ENCODE assay signal across 18 mouse cellular contexts in the genomic region with DNA sequence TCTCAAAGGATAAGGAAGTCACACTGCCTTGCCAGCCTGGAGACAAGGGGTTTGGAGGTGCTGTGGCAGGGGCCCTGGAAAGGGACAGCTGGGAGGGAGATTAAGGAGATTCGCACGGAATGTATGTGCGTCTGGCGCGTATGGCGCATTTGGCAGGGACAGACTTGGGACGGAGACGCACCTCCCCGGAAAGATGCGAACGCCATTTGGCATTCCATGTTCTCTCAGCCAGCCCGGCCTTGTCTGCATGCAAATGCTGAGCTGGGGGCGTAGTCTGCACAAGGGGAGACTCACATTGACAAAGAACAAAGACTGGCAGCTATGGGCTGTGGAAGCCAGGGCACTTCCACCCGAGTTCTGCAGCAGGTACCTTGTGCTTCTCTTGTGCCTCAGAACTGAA.
DNase-seq lines count a peak whose midpoint lies in the region; ATAC-seq lines count a peak whose summit lies in the region.
"Had no signal": no experiment of that assay in that cellular context is flagged by ENCODE, and none has a peak within 500 bp of the region (broad histone marks: within the 10 kb centered on the region; RNA-seq: fewer than 3 reads in every experiment).

No protein-coding gene starts in this region.

- intact Hi-C loops in left cerebral cortex, postnatal 4 days (cut with DNase I) = no loop called here

- H3K9ac ChIP-seq in hindbrain, embryonic 12.5 days = no peak overlapping the region
- no peak overlapping the region for H3K9ac ChIP-seq in intestine, embryonic 15.5 days
- H3K9ac ChIP-seq: liver, embryonic 14.5 days had no signal

- DNase-seq in layer of hippocampus, adult 11-12 months (ENCODE audit: low spot score) = peak; percentile 49
- no peak for DNase-seq in layer of hippocampus, adult 9-10 months (ENCODE audit: low spot score)
- DNase-seq in ZHBTc4 (ENCODE audit: low read depth, low spot score) (peak; percentile 57), adipocyte (ENCODE audit: low spot score) (no peak)
- peak; percentile 51 for DNase-seq in left cerebral cortex, postnatal 4 days
- DNase-seq: cerebellum, adult 8-10 months; gastrocnemius, postnatal 10 days; heart, postnatal 14 days; kidney, postnatal 25 days; lung, postnatal 14 days; retina, postnatal 1 day; thymus, adult 2 months had no signal

- 0 out of 2 replicates have a peak, but pooled peaks cover 4% of the 10 kb centered on the region for H3K9me3 ChIP-seq in hindbrain, embryonic 12.5 days (replicated peaks)
- no peaks in the 10 kb centered on the region for H3K9me3 ChIP-seq in intestine, embryonic 15.5 days
- H3K9me3 ChIP-seq: embryonic facial prominence, embryonic 10.5 days; limb, embryonic 10.5 days had no signal

- H3K4me1 ChIP-seq in hindbrain, embryonic 12.5 days = peaks cover 16% of the 10 kb centered on the region; the same call in 1 of the 2 replicates
- H3K4me1 ChIP-seq in intestine, embryonic 15.5 days (replicated peaks) = no peaks in the 10 kb centered on the region
- H3K4me1 ChIP-seq: embryonic facial prominence, embryonic 10.5 days; limb, embryonic 10.5 days had no signal

- H3K27me3 ChIP-seq in hindbrain, embryonic 12.5 days = peaks cover 4% of the 10 kb centered on the region
- no peaks in the 10 kb centered on the region for H3K27me3 ChIP-seq in intestine, embryonic 15.5 days (replicated peaks)

- WGBS in hindbrain, embryonic 12.5 days = 66% methylated on average over 14 of the region's 14 CpGs
- 80% methylated on average over 14 of the region's 14 CpGs for WGBS in intestine, embryonic 15.5 days

- H3K4me3 ChIP-seq in hindbrain, embryonic 12.5 days = no peak overlapping the region
- H3K4me3 ChIP-seq in intestine, embryonic 15.5 days (replicated peaks) = no peak overlapping the region
- H3K4me3 ChIP-seq: embryonic facial prominence, embryonic 10.5 days; limb, embryonic 10.5 days had no signal

- no peaks in the 10 kb centered on the region for H3K36me3 ChIP-seq in hindbrain, embryonic 12.5 days
- no peaks in the 10 kb centered on the region for H3K36me3 ChIP-seq in intestine, embryonic 15.5 days
- H3K36me3 ChIP-seq: embryonic facial prominence, embryonic 10.5 days; limb, embryonic 10.5 days had no signal

- ATAC-seq in hindbrain, embryonic 12.5 days (ENCODE audit: low FRiP score) = no peak
- ATAC-seq in intestine, embryonic 15.5 days = no peak
- ATAC-seq: intestine, embryonic 16.5 days had no signal

- H3K4me2 ChIP-seq in hindbrain, embryonic 12.5 days (replicated peaks) = no peak overlapping the region
- H3K4me2 ChIP-seq in intestine, embryonic 15.5 days (replicated peaks) = no peak overlapping the region

- 0 out of 2 replicates have a peak overlapping the region, but pooled peaks have one; percentile 31 for H3K27ac ChIP-seq in hindbrain, embryonic 12.5 days
- no peak overlapping the region for H3K27ac ChIP-seq in intestine, embryonic 15.5 days
- H3K27ac ChIP-seq: embryonic facial prominence, embryonic 10.5 days; limb, embryonic 10.5 days; liver, embryonic 14.5 days had no signal

Comparison
In these comparisons a context has a peak if more than half of its experiments do, and no peak if none do; other contexts are left out.
1. DNase-seq: peak in layer of hippocampus, adult 11-12 months (single experiment), ZHBTc4 (single experiment) and left cerebral cortex, postnatal 4 days (single experiment); none in layer of hippocampus, adult 9-10 months (single experiment) and adipocyte (single experiment).